Mouse (Mus musculus) forelimb bud, embryonic 11.5 days (tissue): ENCODE results near the gene Gm21969.

Source experiments
- DNase-seq: peaks from one replicate; pipeline ENCODE4 v3.0.0-alpha.2; 2012; ENCODE audit warnings: low read depth, low spot score

Gm21969 gene

GRCm38 (mm10) chr4:139661897-139662296 is 58.9 kb downstream of the Gm21969 start:
- DNase-seq, result no peak

- DNase-seq, result no peak
Observed at GRCm38 (mm10) chr4:139667632-139668031, 64.6 kb downstream of the Gm21969 start.

- DNase-seq, result peak; percentile 58
Observed at GRCm38 (mm10) chr4:139669847-139670246, 66.9 kb downstream of the Gm21969 start.

- DNase-seq, result peak; percentile 7
Observed at GRCm38 (mm10) chr4:139675696-139676095, 72.7 kb downstream of the Gm21969 start.

GRCm38 (mm10) chr4:139683728-139684638 is 81.0 kb downstream of the Gm21969 start:
- DNase-seq, result no peak

GRCm38 (mm10) chr4:139684639-139685017 is 81.6 kb downstream of the Gm21969 start:
- DNase-seq, result peak; percentile 71

- DNase-seq, result no peak
Observed at GRCm38 (mm10) chr4:139688058-139688457, 85.1 kb downstream of the Gm21969 start.

GRCm38 (mm10) chr4:139689627-139690269 is 86.8 kb downstream of the Gm21969 start:
- no peak for DNase-seq

GRCm38 (mm10) chr4:139693315-139693714 is 90.3 kb downstream of the Gm21969 start:
- no peak for DNase-seq

- no peak for DNase-seq
Observed at GRCm38 (mm10) chr4:139697755-139698154, 94.8 kb downstream of the Gm21969 start.

- no peak for DNase-seq
Observed at GRCm38 (mm10) chr4:139698602-139699001, 95.6 kb downstream of the Gm21969 start.

GRCm38 (mm10) chr4:139702914-139703313 is 99.9 kb downstream of the Gm21969 start:
- DNase-seq, result no peak

- no peak for DNase-seq
Observed at GRCm38 (mm10) chr4:139703468-139703867, 100.5 kb downstream of the Gm21969 start.

- no peak for DNase-seq
Observed at GRCm38 (mm10) chr4:139705986-139706385, 103.0 kb downstream of the Gm21969 start.

GRCm38 (mm10) chr4:139710467-139711334 is 107.7 kb downstream of the Gm21969 start:
- DNase-seq, result no peak
